Mouse (Mus musculus) forebrain, embryonic 16.5 days (tissue): ENCODE results near the gene Gxylt1. TPM values are rescaled to one million over a fixed set of nuclear protein-coding genes. Genes with fewer than 3 reads are reported as not detected.

Experiments
- ATAC-seq: fragments of 200-750 bp; cut with Nextera tagmentation; 2 replicates; pipeline ENCODE4 v1.8.0; 2017; ENCODE audit warnings: mild to moderate bottlenecking, moderate library complexity
- H3K27ac ChIP-seq: fragments of 300-500 bp; sonication (generic); 2 replicates; pipeline ENCODE4 v1.5.1; 2014; ENCODE audit warnings: low read length, control low read depth
- H3K27me3 ChIP-seq: fragments of 300-500 bp; sonication (generic); replicated peaks from 2 replicates; pipeline ENCODE4 v1.6.1; 2014; ENCODE audit warnings: low read length; ENCODE audit not compliant: control insufficient read depth, insufficient read depth
- H3K36me3 ChIP-seq: fragments of 300-500 bp; sonication (generic); 2 replicates; pipeline ENCODE4 v1.6.1; 2014; ENCODE audit not compliant: control insufficient read depth, insufficient read depth
- H3K4me1 ChIP-seq: fragments of 300-500 bp; sonication (generic); replicated peaks from 2 replicates; pipeline ENCODE4 v1.6.1; 2014; ENCODE audit warnings: low read length; ENCODE audit not compliant: control insufficient read depth, insufficient read depth
- H3K4me2 ChIP-seq: fragments of 300-500 bp; sonication (generic); 2 replicates; pipeline ENCODE4 v1.6.1; 2014; ENCODE audit warnings: mild to moderate bottlenecking, low read length, control low read depth
- H3K4me3 ChIP-seq: fragments of 300-500 bp; sonication (generic); replicated peaks from 2 replicates; pipeline ENCODE4 v1.5.1; 2014; ENCODE audit warnings: mild to moderate bottlenecking, low read length, control low read depth
- H3K9ac ChIP-seq: fragments of 300-500 bp; sonication (generic); replicated peaks from 2 replicates; pipeline ENCODE4 v1.6.1; 2014; ENCODE audit warnings: low read depth, low read length, control low read depth
- H3K9me3 ChIP-seq: fragments of 300-500 bp; sonication (generic); 2 replicates; pipeline ENCODE4 v1.6.1; 2016; ENCODE audit warnings: low read length; ENCODE audit not compliant: control insufficient read depth
- WGBS: fragments of 180-500 bp; shearing (Covaris S2); extraction: QIAGEN DNeasy Blood & Tissue Kit; methylation state at CpG from one replicate; pipeline ENCODE4 v1.1.7; 2014; 5-methylcytosine and 5-hydroxymethylcytosine counted together
- polyA plus RNA-seq: library from polyadenylated mRNA; unstranded; fragments of >200 nt; fragmentation: Nextera tagmentation; extraction: Ambion mirVana; gene quantifications from 2 replicates; pipeline ENCODE4 v1.2.1, GENCODE M21; 2015

The Gxylt1 gene
- polyA plus RNA-seq, 1 experiment from 2014 or later: 10.6 TPM

DNA sequence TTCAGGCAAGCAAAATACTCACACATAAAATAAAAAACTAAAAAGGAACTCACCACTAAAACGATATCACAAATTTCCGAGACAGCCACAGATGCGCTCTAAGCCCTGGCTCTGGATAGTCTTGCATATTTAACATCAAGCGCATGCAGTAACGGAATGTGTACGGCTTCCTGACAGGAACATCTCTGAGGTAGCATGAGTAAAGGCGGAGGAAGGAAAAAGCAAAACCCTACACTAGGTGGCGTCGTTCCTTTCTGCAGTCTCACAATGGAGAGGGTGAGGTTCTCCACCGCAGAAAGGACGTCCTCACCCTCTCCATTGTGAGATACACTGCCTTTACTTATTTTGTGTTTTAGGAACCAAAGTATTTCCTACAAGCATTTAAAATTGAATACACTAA lies 8.4 kb upstream of the Gxylt1 start:
- no peaks in the 10 kb centered on the region for H3K27me3 ChIP-seq
- H3K4me1 ChIP-seq: no peaks in the 10 kb centered on the region
- H3K27ac ChIP-seq: no peak overlapping the region
- H3K9me3 ChIP-seq: no peaks in the 10 kb centered on the region
- no peak for ATAC-seq
- H3K9ac ChIP-seq: no peak overlapping the region
- H3K4me3 ChIP-seq: no peak overlapping the region
- 72% methylated on average over 11 of the region's 11 CpGs for WGBS
- H3K36me3 ChIP-seq: no peaks in the 10 kb centered on the region
- no peak overlapping the region for H3K4me2 ChIP-seq

DNA sequence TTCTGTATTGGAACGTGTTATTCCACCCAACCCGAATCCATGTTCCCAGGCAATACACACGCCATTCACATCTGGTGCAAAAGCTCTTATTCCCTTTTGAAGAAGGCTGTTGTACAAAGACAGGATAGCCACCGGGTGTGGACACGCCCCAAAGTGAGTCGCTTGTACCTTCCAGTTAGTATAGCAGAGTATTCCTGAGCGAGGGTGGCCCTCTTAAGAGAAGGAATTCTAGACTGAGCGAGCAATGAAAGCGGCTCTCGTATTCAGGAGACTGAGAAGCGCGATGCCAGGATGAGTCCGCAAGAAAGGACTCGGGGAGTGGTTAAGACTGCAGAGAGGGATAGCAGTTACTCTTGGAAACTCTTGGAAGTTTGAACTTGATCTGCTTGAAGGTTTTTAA lies 1.3 kb upstream of the Gxylt1 start:
- peak overlapping the region; percentile 67; the same call in 1 of the 2 replicates for H3K9ac ChIP-seq
- no peaks in the 10 kb centered on the region for H3K9me3 ChIP-seq
- peak overlapping the region; percentile 92 for H3K4me2 ChIP-seq
- peaks cover 18% of the 10 kb centered on the region for H3K4me1 ChIP-seq
- peak overlapping the region; percentile 71 for H3K4me3 ChIP-seq
- no peak for ATAC-seq
- no peaks in the 10 kb centered on the region for H3K36me3 ChIP-seq
- H3K27me3 ChIP-seq: no peaks in the 10 kb centered on the region
- H3K27ac ChIP-seq: no peak overlapping the region
- WGBS: 3% methylated on average over 14 of the region's 14 CpGs

DNA sequence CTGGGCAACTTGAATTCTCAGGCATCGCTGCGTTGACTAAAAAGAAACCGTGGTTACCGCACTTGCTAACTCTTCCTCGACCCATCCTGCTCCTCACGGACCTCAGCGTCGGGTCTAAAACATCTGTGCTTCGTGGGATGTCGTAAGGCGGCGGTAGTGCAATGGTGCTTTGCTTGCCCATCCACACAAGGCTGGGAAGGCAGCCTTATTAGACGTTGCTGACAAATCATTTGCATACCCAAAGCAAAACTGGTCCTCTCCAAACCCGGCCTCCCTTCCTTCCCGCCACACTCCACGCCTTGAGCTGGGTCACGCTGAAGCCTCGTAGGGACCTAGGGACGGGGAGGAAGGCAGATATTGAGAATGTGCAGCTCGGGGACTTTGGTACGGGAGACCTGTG lies 644 bp upstream of the Gxylt1 start:
- Histone ChIP-seq H3K36me3 (no peaks in the 10 kb centered on the region), H3K4me2 (peak overlapping the region; percentile 92), H3K4me1 (peaks cover 18% of the 10 kb centered on the region), H3K27me3 (no peaks in the 10 kb centered on the region), H3K27ac (peak overlapping the region; percentile 83), H3K9ac (peak overlapping the region; percentile 67), H3K4me3 (peak overlapping the region; percentile 71), H3K9me3 (no peaks in the 10 kb centered on the region)
- under 1% methylated on average over 21 of the region's 21 CpGs for WGBS
- peak; percentile 47 for ATAC-seq

DNA sequence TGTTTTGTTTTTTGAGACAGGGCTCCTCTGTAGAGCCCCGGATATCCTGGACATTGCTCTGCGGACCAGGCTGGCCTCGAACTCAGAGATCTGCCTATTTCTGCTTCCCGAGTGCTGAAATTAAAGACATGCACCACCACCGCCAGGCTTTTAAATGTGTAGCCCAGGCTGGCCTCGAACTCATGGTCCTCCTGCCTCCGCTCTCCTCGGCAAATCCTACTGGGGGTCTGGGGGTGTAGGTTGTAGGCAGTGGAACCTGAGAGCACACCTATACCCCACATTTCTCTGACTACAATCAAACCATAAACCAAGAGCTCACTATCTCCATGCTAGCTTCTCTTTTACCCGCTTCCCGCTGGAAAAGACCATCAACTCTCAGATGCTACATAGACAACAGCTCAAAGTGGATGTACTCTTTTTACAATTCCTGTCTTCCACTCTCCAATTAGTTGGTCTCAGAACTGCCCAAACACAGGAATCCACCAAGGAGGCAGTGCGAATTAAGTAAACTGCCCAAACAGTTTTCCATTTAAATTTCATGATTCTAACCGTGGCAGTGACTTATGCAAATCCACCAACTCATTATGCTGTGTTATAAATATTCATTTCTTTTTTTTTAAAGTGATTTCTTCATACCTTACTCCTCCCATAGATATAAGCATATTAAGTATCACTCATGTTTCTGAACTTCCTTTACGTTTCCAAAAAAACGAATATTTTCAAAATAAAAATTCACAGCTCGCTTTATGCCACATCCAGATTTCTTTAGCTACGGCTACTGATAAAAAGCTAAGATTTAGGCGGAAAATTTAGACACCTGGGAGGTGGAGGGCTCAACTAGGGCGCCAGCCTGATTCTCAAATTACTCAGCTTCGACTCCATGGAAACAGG lies 946 bp downstream of the Gxylt1 start:
- ATAC-seq: no peak
- no peaks in the 10 kb centered on the region for H3K27me3 ChIP-seq
- H3K9ac ChIP-seq: peak overlapping the region; percentile 81
- H3K4me3 ChIP-seq: peak overlapping the region; percentile 71
- no peaks in the 10 kb centered on the region for H3K36me3 ChIP-seq
- WGBS: 39% methylated on average over 19 of the region's 19 CpGs
- no peaks in the 10 kb centered on the region for H3K9me3 ChIP-seq
- no peak overlapping the region for H3K27ac ChIP-seq
- H3K4me1 ChIP-seq: peaks cover 18% of the 10 kb centered on the region
- H3K4me2 ChIP-seq: peak overlapping the region; percentile 83

DNA sequence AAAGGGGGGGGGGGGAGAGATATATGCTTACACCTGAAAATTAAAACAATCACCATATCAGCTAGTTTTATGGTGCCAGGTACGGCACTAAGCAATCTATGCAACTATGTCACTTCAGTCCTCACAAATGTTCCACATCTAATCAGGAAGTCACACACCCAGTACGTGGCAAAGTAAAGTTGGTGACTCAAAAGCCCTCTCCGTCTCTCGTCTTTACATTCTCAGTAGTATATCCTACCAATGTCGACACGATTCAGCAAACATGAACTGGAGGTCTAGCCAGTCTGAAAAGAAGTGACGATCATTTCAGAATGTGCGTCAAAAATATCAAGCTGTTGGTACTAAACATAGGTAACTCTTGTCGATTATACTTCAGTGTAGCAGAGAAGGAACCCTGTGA lies 2.0 kb downstream of the Gxylt1 start:
- no peaks in the 10 kb centered on the region for H3K9me3 ChIP-seq
- H3K4me2 ChIP-seq: no peak overlapping the region
- no peak overlapping the region for H3K9ac ChIP-seq
- no peak overlapping the region for H3K4me3 ChIP-seq
- H3K27me3 ChIP-seq: no peaks in the 10 kb centered on the region
- H3K4me1 ChIP-seq: peaks cover 18% of the 10 kb centered on the region
- no peak overlapping the region for H3K27ac ChIP-seq
- ATAC-seq: no peak
- H3K36me3 ChIP-seq: no peaks in the 10 kb centered on the region
- 92% methylated on average over 9 of the region's 9 CpGs for WGBS

DNA sequence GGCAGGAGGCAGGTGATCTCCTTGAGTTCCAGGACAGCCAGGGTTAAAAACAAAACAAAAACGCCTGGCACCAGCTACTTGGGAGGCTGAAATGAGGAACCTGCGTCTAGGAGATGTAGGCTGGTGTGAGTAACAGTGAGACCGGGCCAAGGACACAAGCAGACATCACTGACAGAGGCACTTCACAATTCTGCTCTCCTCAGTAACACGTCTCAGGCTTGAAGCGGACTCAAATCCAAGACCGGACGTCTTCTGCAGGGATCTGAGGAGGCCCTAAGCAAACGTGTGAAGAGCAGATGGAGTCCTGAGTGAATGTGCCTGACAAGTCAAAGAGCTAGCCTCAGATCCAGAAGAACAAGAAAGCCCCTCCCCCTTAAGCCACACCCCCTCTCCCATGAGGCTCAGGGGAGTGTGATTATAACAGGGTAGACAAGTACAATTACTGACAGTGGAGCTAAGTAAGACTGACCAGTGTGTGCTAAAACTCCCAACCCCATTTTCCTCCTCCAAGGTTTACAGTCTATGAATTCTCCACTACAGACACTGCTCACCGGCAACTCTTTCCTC lies 4.6 kb downstream of the Gxylt1 start:
- WGBS: 73% methylated on average over 9 of the region's 9 CpGs
- no peaks in the 10 kb centered on the region for H3K36me3 ChIP-seq
- H3K4me3 ChIP-seq: no peak overlapping the region
- no peaks in the 10 kb centered on the region for H3K9me3 ChIP-seq
- no peak overlapping the region for H3K9ac ChIP-seq
- peaks cover 13% of the 10 kb centered on the region for H3K4me1 ChIP-seq
- no peak for ATAC-seq
- H3K27me3 ChIP-seq: no peaks in the 10 kb centered on the region
- H3K4me2 ChIP-seq: no peak overlapping the region
- H3K27ac ChIP-seq: no peak overlapping the region

DNA sequence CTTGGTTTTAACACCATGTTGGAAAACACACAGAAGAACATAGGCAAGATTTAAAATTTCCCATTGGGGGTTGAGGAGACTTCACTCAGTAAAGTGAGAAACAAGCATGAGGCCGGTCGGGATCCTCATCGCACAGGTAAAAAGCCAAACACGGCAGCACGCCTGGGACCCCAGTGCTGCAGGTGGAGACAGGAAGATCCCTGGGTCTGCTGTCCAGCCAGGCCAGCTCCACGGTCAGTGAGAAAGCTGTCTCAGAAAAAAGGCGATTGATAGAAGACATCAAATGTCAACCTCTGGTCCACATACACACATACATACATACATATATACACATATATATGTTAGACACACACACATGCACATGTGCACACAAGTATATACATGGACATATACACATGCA lies 5.4 kb downstream of the Gxylt1 start:
- no peaks in the 10 kb centered on the region for H3K36me3 ChIP-seq
- H3K27me3 ChIP-seq: no peaks in the 10 kb centered on the region
- H3K4me3 ChIP-seq: no peak overlapping the region
- no peaks in the 10 kb centered on the region for H3K9me3 ChIP-seq
- H3K9ac ChIP-seq: no peak overlapping the region
- peaks cover 13% of the 10 kb centered on the region for H3K4me1 ChIP-seq
- H3K27ac ChIP-seq: no peak overlapping the region
- no peak for ATAC-seq
- 98% methylated on average over 7 of the region's 7 CpGs for WGBS
- H3K4me2 ChIP-seq: no peak overlapping the region

DNA sequence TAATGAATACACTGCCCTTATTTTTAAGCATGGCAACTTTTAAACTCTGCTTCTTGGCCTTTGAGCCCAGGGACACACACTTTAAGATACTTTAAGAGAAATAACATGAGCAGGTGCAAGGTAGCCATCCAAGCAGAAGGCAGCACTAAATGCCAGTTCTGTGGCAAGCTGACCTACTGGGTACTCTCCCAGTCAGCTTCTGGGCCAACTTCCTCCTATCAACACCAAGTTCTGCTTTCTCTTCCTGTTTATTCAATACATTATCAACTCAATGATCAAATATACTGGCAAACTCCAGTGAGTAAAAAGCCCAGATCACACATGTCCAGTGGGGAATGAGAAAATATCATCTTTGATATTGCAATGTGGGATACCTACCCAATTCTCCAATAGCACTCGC lies 7.0 kb downstream of the Gxylt1 start:
- Histone ChIP-seq H3K27ac (no peak overlapping the region), H3K4me2 (no peak overlapping the region), H3K27me3 (no peaks in the 10 kb centered on the region), H3K9ac (no peak overlapping the region), H3K4me1 (0 out of 2 replicates have a peak, but pooled peaks cover 3% of the 10 kb centered on the region), H3K36me3 (no peaks in the 10 kb centered on the region), H3K9me3 (no peaks in the 10 kb centered on the region), H3K4me3 (no peak overlapping the region)
- 97% methylated on average over 1 of the region's 1 CpGs for WGBS
- ATAC-seq: no peak

DNA sequence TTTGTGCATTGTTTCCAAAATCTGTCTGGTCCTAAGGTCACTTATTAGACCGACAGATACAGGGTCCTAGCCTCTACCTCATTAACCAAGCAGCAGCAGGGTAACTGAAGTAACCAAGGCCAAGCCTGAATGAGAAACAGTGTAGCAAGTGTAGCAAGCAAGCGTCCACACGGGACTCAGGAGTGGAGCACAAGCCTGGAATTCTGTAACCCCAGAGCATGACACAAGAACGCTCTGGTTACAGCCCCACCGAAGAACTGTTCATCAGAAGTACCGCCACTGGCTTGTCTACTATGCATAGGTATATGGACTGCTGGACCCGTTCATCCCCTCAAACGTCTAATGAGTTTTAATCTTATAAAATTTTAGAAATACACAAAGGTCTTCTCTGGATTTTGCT lies 7.5 kb downstream of the Gxylt1 start:
- Histone ChIP-seq H3K4me3 (no peak overlapping the region), H3K27ac (no peak overlapping the region), H3K9me3 (no peaks in the 10 kb centered on the region), H3K27me3 (no peaks in the 10 kb centered on the region), H3K9ac (no peak overlapping the region), H3K36me3 (no peaks in the 10 kb centered on the region), H3K4me2 (no peak overlapping the region), H3K4me1 (0 out of 2 replicates have a peak, but pooled peaks cover 3% of the 10 kb centered on the region)
- no peak for ATAC-seq
- 82% methylated on average over 8 of the region's 8 CpGs for WGBS
